Mouse (Mus musculus) mesoderm, embryonic 11.5 days (tissue): ENCODE results near the gene Bak1.

Source experiments
- DNase-seq: peaks from one replicate; pipeline ENCODE4 v3.0.0-alpha.2; 2012; ENCODE audit warnings: low read depth, low spot score

The Bak1 gene

GRCm38 (mm10) chr17:27021736-27022135 lies 7.1 kb downstream of the Bak1 start:
- no peak for DNase-seq

- no peak for DNase-seq
Measured at GRCm38 (mm10) chr17:27021076-27021475, 7.7 kb downstream of the Bak1 start.

GRCm38 (mm10) chr17:27018555-27019196 lies 10.1 kb downstream of the Bak1 start:
- no peak for DNase-seq

- peak; percentile 92 for DNase-seq
Measured at GRCm38 (mm10) chr17:27017564-27018499, 11.0 kb downstream of the Bak1 start.

- peak; percentile 41 for DNase-seq
Measured at GRCm38 (mm10) chr17:27012909-27013308, 15.9 kb downstream of the Bak1 start.

GRCm38 (mm10) chr17:27011998-27012672 lies 16.7 kb downstream of the Bak1 start:
- DNase-seq: peak; percentile 26

GRCm38 (mm10) chr17:27011167-27011566 lies 17.6 kb downstream of the Bak1 start:
- DNase-seq: no peak

GRCm38 (mm10) chr17:27008277-27008676 lies 20.5 kb downstream of the Bak1 start:
- DNase-seq: no peak

- no peak for DNase-seq
Measured at GRCm38 (mm10) chr17:27005644-27006043, 23.2 kb downstream of the Bak1 start.

- no peak for DNase-seq
Measured at GRCm38 (mm10) chr17:27004903-27005485, 23.8 kb downstream of the Bak1 start.

GRCm38 (mm10) chr17:27004431-27004830 lies 24.4 kb downstream of the Bak1 start:
- DNase-seq: peak; percentile 61

- no peak for DNase-seq
Measured at GRCm38 (mm10) chr17:27001889-27002288, 26.9 kb downstream of the Bak1 start.

- DNase-seq: no peak
Measured at GRCm38 (mm10) chr17:27001151-27001550, 27.7 kb downstream of the Bak1 start.

GRCm38 (mm10) chr17:26999996-27000395 lies 28.8 kb downstream of the Bak1 start:
- DNase-seq: no peak

GRCm38 (mm10) chr17:26998283-26998682 lies 30.5 kb downstream of the Bak1 start:
- no peak for DNase-seq

- no peak for DNase-seq
Measured at GRCm38 (mm10) chr17:26997661-26998060, 31.1 kb downstream of the Bak1 start.

GRCm38 (mm10) chr17:26995562-26995961 lies 33.2 kb downstream of the Bak1 start:
- no peak for DNase-seq

- no peak for DNase-seq
Measured at GRCm38 (mm10) chr17:26995006-26995405, 33.8 kb downstream of the Bak1 start.

GRCm38 (mm10) chr17:26994410-26994809 lies 34.4 kb downstream of the Bak1 start:
- DNase-seq: no peak

- no peak for DNase-seq
Measured at GRCm38 (mm10) chr17:26990521-26990920, 38.3 kb downstream of the Bak1 start.

- DNase-seq: no peak
Measured at GRCm38 (mm10) chr17:26985503-26986179, 43.2 kb downstream of the Bak1 start.
